Mouse (Mus musculus): ENCODE data around the gene Fggy. TPM values are rescaled to one million over a fixed set of nuclear protein-coding genes. Genes with fewer than 3 reads are reported as not detected.
A peak's percentile ranks its signal among the peaks of the same experiment; 100 is the strongest.

Gene Fggy
- total RNA-seq, 2 experiments from 2014 or later: 3.1 to 11.3 TPM

GRCm38 (mm10) chr4:95896571-95896970, 339.3 kb downstream of the Fggy start:
- ATAC-seq (ENCODE audit: poor library complexity, severe bottlenecking): no peak

GRCm38 (mm10) chr4:95897236-95897874, 340.0 kb downstream of the Fggy start:
- no peak for ATAC-seq (ENCODE audit: poor library complexity, severe bottlenecking)

DNA sequence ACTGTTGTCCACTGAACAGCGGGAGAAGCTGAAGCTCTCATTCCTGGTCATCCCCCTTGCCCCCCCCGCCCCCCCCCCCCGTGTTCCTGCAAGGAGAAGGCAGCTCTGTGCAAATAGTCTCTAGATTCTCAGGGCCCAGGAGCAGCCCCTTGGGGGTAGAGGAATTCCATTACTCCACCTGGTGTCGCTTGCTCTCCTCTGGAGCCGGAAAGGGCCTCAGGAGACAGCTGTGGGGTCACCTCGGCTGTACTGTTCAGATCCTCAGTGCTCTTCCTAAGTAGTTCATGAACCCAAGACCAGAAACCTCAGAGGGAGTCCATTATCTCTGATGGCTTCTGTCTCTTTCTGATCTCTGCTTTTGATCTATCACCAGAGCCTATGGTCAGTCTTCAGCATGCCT, 341.4 kb downstream of the Fggy start:
- ATAC-seq (ENCODE audit: poor library complexity, severe bottlenecking): no peak

GRCm38 (mm10) chr4:95899926-95900712, 342.8 kb downstream of the Fggy start:
- ATAC-seq (ENCODE audit: poor library complexity, severe bottlenecking): no peak

DNA sequence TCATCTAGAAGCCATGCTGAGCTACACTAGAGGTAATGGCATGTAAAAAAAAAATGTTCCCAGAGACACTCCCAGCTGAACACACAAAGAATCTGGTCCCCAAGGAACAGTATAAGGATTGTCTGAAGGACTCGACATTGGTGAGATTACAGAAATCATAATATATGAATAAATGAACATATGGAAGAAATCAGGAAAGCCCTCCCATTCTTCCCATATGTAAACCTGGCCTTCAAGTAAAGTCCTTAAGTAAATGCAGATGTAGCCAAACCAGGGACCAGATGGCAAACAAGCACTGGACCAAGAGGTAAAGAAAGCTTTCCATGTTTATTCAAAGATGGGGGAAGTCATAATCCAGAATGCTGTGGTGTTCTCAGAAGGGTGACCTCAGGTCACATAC, 343.5 kb downstream of the Fggy start:
- no peak for ATAC-seq (ENCODE audit: poor library complexity, severe bottlenecking)

GRCm38 (mm10) chr4:95906141-95906540, 348.8 kb downstream of the Fggy start:
- no peak for ATAC-seq (ENCODE audit: poor library complexity, severe bottlenecking)

GRCm38 (mm10) chr4:95909689-95910654, 352.7 kb downstream of the Fggy start:
- ATAC-seq (ENCODE audit: poor library complexity, severe bottlenecking): no peak

- no peak for ATAC-seq (ENCODE audit: poor library complexity, severe bottlenecking)
These were observed 355.7 kb downstream of the Fggy start for GRCm38 (mm10) chr4:95913026-95913425.

- ATAC-seq (ENCODE audit: poor library complexity, severe bottlenecking): no peak
These were observed 358.6 kb downstream of the Fggy start for GRCm38 (mm10) chr4:95915628-95916579.

GRCm38 (mm10) chr4:95917703-95918102, 360.4 kb downstream of the Fggy start:
- ATAC-seq (ENCODE audit: poor library complexity, severe bottlenecking): no peak

DNA sequence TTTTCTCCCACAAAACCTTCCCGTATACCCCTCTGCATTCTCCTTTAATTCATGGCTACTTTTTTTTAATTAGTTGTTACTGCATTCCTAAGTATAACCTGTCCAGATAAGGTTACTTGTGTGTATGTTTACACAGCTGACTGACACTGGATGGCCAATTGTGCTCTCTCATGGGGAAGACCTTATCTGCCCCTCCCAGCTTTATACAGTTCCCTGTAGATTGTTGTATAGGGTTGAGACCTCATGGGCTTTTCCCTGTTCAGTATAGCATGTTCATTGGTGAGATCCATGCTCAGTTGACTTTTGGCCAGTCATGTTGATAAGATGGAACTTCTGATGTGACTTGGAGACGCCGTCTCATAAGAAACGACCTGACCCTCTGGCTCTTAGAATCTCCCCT, 363.1 kb downstream of the Fggy start:
- no peak for ATAC-seq (ENCODE audit: poor library complexity, severe bottlenecking)

- ATAC-seq (ENCODE audit: poor library complexity, severe bottlenecking): peak; percentile 96
These were observed 367.2 kb downstream of the Fggy start for GRCm38 (mm10) chr4:95924210-95925184.

DNA sequence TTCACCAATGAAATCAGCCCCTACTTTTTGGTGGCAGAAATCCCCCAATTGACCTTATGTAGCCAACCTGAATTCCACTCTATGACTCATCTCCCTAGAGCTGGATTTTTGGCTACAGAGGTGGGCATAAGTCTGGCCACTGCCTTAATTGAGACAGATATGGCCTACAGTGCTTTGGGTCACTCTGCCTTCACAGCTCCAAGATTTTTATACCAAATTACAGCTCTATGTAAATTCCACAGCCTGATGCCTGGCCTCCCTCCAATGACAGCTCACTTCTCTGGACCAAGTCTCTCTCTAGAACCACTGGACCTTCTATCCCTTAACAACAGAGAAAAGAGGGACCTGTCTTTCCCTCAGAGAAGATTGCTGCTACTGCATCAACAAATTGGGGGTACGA, 371.5 kb downstream of the Fggy start:
- ATAC-seq (ENCODE audit: poor library complexity, severe bottlenecking): no peak

- no peak for ATAC-seq (ENCODE audit: poor library complexity, severe bottlenecking)
These were observed 372.6 kb downstream of the Fggy start for GRCm38 (mm10) chr4:95929936-95930335.

- ATAC-seq (ENCODE audit: poor library complexity, severe bottlenecking): no peak
These were observed 374.0 kb downstream of the Fggy start for GRCm38 (mm10) chr4:95931331-95931730.

- no peak for ATAC-seq (ENCODE audit: poor library complexity, severe bottlenecking)
These were observed 376.6 kb downstream of the Fggy start for GRCm38 (mm10) chr4:95933801-95934356.

- no peak for ATAC-seq (ENCODE audit: poor library complexity, severe bottlenecking)
These were observed 377.2 kb downstream of the Fggy start for GRCm38 (mm10) chr4:95934384-95935035.

DNA sequence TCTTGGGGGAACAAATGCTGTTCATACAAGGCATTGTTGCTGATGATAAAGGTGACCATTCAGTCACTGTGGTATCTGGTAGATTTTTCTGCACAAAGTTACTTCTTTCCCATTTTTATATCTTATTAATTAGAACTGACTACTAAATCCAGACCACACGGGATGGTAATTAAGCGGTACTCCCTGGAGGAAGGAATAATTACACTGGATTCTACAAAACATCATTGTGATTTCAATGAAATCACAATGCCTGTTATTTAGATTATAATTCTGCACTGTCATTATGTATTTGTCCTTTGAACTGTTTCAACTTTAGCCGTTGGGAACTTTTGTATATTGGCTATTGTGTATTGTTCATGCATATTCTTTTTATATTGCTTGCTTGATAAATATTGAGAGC, 381.4 kb downstream of the Fggy start:
- ATAC-seq (ENCODE audit: poor library complexity, severe bottlenecking): no peak

Data from megakaryocyte, adult 5-6 weeks (primary cell).